Mouse (Mus musculus): ENCODE data around the gene Vmn2r69. TPM values are rescaled to one million over a fixed set of nuclear protein-coding genes. Genes with fewer than 3 reads are reported as not detected.

Vmn2r69 gene
- not detected in 2 replicates for total RNA-seq (2014; fragmentation: Nextera tagmentation)
- not detected in 2 replicates for total RNA-seq (2017)

DNA sequence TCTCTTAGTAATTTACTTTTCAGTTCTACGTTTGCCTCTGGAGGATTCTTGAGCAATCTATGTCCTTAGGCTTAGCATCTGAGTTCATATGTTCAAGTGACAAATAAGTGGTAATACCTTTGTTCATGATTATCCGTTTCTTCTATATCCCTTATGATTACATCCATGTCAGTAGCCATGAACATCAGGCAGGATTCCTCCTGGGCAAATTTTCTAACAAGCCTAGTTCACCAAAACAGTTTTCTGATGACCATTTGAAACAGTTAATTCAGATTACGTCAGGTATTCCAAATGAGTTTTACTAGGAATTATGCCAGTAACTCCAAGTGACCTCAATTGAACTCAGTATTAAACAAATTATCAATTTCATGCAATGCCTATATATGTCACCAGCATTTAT lies at the start of gene Vmn2r69:
TSS of gene Vmn2r69 (minus strand) at position 101 of the 400 bp plus-strand sequence.
- no peak for ATAC-seq (replicated peaks; ENCODE audit: poor library complexity, severe bottlenecking)

Other genes with a start within 250 kb of the Vmn2r69 start
- gene Vmn2r68, start 178.1 kb downstream of the Vmn2r69 start, total RNA-seq (2014; fragmentation: Nextera tagmentation): not detected in 2 replicates
- not detected in 2 replicates for gene Vmn2r68, start 178.1 kb downstream of the Vmn2r69 start, total RNA-seq (2017)
- not detected in 2 replicates for gene Vmn2r71, start 147.2 kb upstream of the Vmn2r69 start, total RNA-seq (2014; fragmentation: Nextera tagmentation)
- gene Vmn2r71, start 147.2 kb upstream of the Vmn2r69 start, total RNA-seq (2017): not detected in 2 replicates
- not detected in 2 replicates for gene Vmn2r70, start 153.3 kb upstream of the Vmn2r69 start, total RNA-seq (2014; fragmentation: Nextera tagmentation)
- not detected in 2 replicates for gene Vmn2r70, start 153.3 kb upstream of the Vmn2r69 start, total RNA-seq (2017)

Data from granulocyte monocyte progenitor cell, adult 5-6 weeks (primary cell).